Mouse (Mus musculus) liver, postnatal 0 days (tissue): ENCODE results near the gene Crygs.

Experiments used
- CTCF ChIP-seq: sonication (generic); IDR thresholded peaks from 2 replicates; pipeline ENCODE4 v1.5.1; 2016; ENCODE audit warnings: antibody characterized with exemption, low read depth
- EP300 ChIP-seq: IDR thresholded peaks from 2 replicates; pipeline ENCODE4 v1.6.1; 2016; ENCODE audit warnings: antibody characterized with exemption, low read depth, mild to moderate bottlenecking

DNA sequence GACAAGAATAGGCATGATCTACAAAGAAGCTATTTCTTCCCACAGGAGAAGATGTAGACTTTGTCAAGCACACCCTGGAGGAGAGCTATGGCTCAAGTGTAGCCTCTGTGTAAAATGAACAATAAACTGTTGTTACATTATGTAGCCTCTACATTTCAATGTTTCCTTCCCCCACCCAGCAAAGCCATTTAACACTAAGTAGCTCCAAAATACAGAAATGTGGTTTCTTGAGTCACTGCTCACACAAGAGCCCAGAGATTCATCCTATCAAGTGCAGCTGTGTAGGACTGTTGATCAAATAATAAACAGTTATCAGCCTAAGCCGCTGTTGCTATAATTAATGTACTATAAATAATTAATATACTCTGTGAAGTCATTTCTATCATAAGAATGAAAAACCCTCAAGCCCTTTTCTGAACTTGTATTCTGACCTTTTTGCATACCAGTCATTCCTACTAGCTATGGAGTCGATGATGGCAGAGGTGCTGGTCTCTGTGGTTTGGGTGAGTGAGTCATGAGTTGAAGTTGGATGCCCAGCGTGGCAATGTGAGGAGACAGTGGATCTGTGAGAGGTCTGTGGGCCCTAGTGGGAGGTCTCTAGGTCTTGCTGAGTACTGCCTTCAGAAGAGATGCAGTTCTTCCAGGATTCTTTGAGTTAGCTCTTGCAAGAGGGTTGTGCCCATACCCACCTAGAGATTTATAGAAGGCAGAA is 27.9 kb upstream of the Crygs start:
- TF ChIP-seq EP300: no peak
- TF ChIP-seq CTCF: no peak
